Mouse (Mus musculus) lung, embryonic 16.5 days (tissue): ENCODE measurements at regions not wholly inside any gene's neighbourhood (a gene's known extent, or its start where the extent isn't known, plus 50 kb on each side); places are given as distances from the start of the nearest gene placed in this dataset.

Experiments used
- ATAC-seq: fragments of 200-750 bp; cut with Nextera tagmentation; 2 replicates; pipeline ENCODE4 v1.8.0; 2017; ENCODE audit warnings: low read depth, mild to moderate bottlenecking, moderate library complexity
- H3K27ac ChIP-seq: fragments of 300-500 bp; sonication (generic); 2 replicates; pipeline ENCODE4 v1.5.1; 2014; ENCODE audit warnings: mild to moderate bottlenecking, control low read depth, low read length
- H3K27me3 ChIP-seq: fragments of 300-500 bp; sonication (generic); 2 replicates; pipeline ENCODE4 v1.6.1; 2014; ENCODE audit warnings: low read depth, low read length, mixed read lengths; ENCODE audit not compliant: control insufficient read depth, insufficient read depth
- H3K36me3 ChIP-seq: fragments of 300-500 bp; sonication (generic); 2 replicates; pipeline ENCODE4 v1.6.1; 2014; ENCODE audit warnings: low read length; ENCODE audit not compliant: control insufficient read depth, insufficient read depth
- H3K4me1 ChIP-seq: fragments of 300-500 bp; sonication (generic); replicated peaks from 2 replicates; pipeline ENCODE4 v1.6.1; 2014; ENCODE audit warnings: low read length, mixed read lengths; ENCODE audit not compliant: control insufficient read depth, insufficient read depth
- H3K4me2 ChIP-seq: fragments of 300-500 bp; sonication (generic); 2 replicates; pipeline ENCODE4 v1.6.1; 2014; ENCODE audit warnings: low read depth, low read length, control low read depth
- H3K4me3 ChIP-seq: fragments of 300-500 bp; sonication (generic); 2 replicates; pipeline ENCODE4 v1.5.1; 2014; ENCODE audit warnings: mild to moderate bottlenecking, low read length, control low read depth
- H3K9ac ChIP-seq: fragments of 300-500 bp; sonication (generic); 2 replicates; pipeline ENCODE4 v1.6.1; 2014; ENCODE audit warnings: low read length, control low read depth
- H3K9me3 ChIP-seq: fragments of 300-500 bp; sonication (generic); 2 replicates; pipeline ENCODE4 v1.6.1; 2016; ENCODE audit warnings: low read length; ENCODE audit not compliant: control insufficient read depth
- WGBS: fragments of 180-500 bp; shearing (Covaris S2); extraction: QIAGEN DNeasy Blood & Tissue Kit; methylation state at CpG from one replicate; pipeline ENCODE4 v1.1.7; 2014; 5-methylcytosine and 5-hydroxymethylcytosine counted together

DNA sequence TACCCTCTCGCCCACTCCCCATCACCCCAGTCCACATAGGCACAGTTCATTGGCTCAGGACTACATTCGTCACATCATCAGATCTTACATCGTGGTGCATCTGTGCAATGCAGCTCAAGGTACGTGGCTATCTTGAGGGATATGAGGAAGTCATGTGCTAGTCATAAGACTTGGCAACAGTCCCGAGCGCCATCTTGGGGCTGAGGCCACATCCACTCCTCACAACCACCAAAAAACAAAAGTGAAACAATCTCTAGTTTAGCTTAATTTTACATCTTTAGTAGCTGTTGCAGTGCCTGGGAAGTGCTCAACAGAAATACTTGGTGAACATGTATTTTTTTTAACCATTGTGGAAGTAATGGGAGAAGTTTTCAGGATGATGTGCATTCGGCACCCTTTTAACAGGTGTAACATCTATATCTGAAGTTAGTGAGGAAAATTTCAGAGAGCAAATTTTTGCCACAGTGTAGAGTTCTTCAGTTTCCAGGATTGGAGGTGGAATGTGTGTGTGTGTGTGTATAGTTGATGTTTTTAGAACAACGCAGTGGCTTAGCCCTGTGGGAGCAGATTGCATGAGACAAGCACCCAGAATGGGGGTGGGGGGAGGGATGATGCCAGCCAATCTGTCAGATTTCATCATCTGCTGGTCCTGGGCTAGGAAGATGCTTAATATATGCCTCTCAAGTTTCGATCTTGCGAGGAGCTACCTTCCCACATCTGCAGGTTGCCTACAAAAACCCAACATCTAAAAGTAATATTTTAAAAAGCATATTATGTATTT is 716.4 kb upstream of the 4930444P10Rik start:
- no peak overlapping the region for H3K27ac ChIP-seq
- no peak for ATAC-seq
- 86% methylated on average over 10 of the region's 10 CpGs for WGBS
- H3K36me3 ChIP-seq: no peaks in the 10 kb centered on the region
- no peak overlapping the region for H3K9ac ChIP-seq
- H3K4me1 ChIP-seq: no peaks in the 10 kb centered on the region
- H3K9me3 ChIP-seq: no peaks in the 10 kb centered on the region
- H3K27me3 ChIP-seq: no peaks in the 10 kb centered on the region
- no peak overlapping the region for H3K4me3 ChIP-seq
- H3K4me2 ChIP-seq: no peak overlapping the region

DNA sequence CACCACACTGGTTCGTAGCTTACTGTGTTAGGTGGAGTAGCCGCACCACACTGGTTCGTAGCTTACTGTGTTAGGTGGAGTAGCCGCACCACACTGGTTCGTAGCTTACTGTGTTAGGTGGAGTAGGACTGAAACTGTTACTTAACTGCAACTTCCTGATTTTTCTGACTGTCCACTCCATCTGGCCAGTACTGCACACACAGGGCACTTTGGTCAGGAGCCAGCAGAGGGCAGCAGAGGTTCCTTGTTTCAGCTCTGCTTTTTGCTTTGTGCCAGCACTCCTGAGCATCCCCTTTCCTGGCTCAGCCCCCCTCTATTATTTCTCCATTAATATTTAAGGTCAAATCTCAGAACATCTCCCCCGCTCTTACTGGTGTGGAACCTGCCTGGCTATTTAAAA is 705.2 kb upstream of the 4930444P10Rik start:
- no peak overlapping the region for H3K4me2 ChIP-seq
- H3K27me3 ChIP-seq: no peaks in the 10 kb centered on the region
- WGBS: 63% methylated on average over 6 of the region's 6 CpGs
- no peak overlapping the region for H3K9ac ChIP-seq
- peak; percentile 56 for ATAC-seq
- H3K4me3 ChIP-seq: no peak overlapping the region
- H3K27ac ChIP-seq: no peak overlapping the region
- no peaks in the 10 kb centered on the region for H3K4me1 ChIP-seq
- H3K36me3 ChIP-seq: no peaks in the 10 kb centered on the region
- no peaks in the 10 kb centered on the region for H3K9me3 ChIP-seq

DNA sequence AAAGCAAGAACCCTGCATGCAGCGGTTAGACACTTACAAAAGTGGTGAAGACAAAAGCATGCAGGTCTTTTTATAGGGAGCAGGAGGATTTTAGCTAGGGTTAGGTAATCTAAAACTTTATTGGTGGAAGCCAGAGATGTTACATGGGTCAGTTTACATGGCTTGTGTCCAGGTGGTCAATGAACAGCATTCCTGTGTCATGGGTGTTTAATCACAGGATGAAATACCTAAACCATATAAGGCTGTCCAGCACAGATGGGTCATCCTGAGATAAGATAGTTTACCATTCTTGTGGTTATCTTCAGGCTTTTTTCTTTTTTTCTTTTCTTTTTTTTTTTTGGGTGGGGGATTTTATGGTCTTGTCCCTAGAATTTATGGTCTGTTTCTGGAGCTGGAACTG is 703.3 kb upstream of the 4930444P10Rik start:
- no peak overlapping the region for H3K4me2 ChIP-seq
- 69% methylated on average over 1 of the region's 1 CpGs for WGBS

DNA sequence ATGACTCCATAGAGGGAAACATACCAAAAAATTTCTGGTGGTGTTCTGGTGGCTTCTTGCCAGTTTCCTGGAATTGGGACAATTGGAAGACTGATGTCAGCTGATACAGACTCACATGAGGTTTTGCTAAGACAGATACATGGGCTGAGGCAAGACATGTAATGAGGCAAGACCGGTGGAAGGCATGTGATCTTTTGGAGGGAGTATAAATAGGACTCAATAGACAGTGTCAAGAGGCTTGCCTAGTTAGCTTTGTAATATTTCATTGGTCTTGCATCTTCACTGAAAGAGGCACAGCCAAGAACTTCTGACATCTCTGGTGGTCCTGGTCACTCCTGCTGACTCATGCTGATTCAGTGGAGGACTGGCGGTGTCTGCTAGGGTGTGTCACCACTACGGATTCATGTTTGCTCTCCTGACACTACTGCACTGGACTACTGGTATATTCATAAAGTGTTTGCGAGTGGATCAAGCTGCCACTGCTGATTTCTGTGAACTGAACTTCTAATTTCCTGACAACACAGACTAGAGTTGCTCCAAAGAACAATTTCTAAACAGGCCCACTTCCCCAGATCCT is 697.7 kb upstream of the 4930444P10Rik start:
- H3K4me2 ChIP-seq: no peak overlapping the region
- no peak overlapping the region for H3K9ac ChIP-seq
- no peak overlapping the region for H3K27ac ChIP-seq
- H3K36me3 ChIP-seq: no peaks in the 10 kb centered on the region
- no peak for ATAC-seq
- H3K9me3 ChIP-seq: no peaks in the 10 kb centered on the region
- 70% methylated on average over 4 of the region's 4 CpGs for WGBS
- H3K4me3 ChIP-seq: no peak overlapping the region
- H3K4me1 ChIP-seq: no peaks in the 10 kb centered on the region
- H3K27me3 ChIP-seq: no peaks in the 10 kb centered on the region

More for the DNA sequence above, 703.3 kb upstream of the 4930444P10Rik start:
- no peak for ATAC-seq
- Histone ChIP-seq H3K4me3 (no peak overlapping the region), H3K27ac (no peak overlapping the region), H3K4me1 (no peaks in the 10 kb centered on the region), H3K36me3 (no peaks in the 10 kb centered on the region), H3K27me3 (no peaks in the 10 kb centered on the region), H3K9ac (no peak overlapping the region), H3K9me3 (no peaks in the 10 kb centered on the region)

DNA sequence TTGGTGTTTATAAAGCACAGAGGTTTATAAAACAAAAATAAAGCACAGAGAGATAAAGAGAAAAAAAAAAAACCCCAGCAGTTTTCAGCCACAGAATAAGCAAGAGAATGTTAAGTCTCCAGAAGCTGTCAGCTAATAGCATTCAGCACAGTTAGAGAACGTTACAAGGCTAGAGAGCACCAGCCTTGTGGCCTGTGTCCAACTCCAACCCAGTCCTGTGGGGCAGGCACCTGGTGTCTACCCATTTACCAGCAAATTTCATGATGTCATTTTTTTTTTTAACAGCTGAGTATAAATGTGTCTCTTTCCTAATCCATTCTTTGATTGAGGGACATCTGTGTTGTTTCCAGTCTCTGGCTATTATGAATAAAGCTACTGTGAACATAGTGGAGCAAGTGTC is 686.7 kb upstream of the 4930444P10Rik start:
- Histone ChIP-seq H3K9ac (no peak overlapping the region), H3K9me3 (no peaks in the 10 kb centered on the region), H3K4me3 (no peak overlapping the region), H3K4me1 (no peaks in the 10 kb centered on the region), H3K27ac (no peak overlapping the region), H3K4me2 (no peak overlapping the region), H3K27me3 (no peaks in the 10 kb centered on the region), H3K36me3 (no peaks in the 10 kb centered on the region)
- ATAC-seq: no peak
- WGBS: 54% methylated on average over 1 of the region's 1 CpGs

DNA sequence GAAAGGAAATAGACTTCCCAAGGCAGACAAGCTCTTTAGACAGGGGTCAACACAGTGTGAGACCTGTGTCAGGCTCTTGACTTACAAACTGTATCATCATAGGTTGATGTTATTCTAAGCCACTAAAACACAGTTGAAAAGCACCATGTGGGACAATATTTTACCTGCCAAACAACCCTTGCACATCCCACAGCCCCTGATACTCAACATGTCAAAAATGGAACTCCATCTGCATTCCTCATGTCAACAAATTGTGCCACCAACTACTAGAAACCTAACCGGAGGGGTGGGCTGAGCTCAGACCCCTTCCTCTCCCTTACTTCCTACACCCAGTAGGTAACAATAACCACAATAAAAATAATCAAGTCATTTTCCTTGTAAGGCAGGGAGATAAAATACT is 667.8 kb upstream of the 4930444P10Rik start:
- no peaks in the 10 kb centered on the region for H3K4me1 ChIP-seq
- H3K9me3 ChIP-seq: no peaks in the 10 kb centered on the region
- WGBS: 78% methylated on average over 1 of the region's 1 CpGs
- no peak overlapping the region for H3K27ac ChIP-seq
- no peaks in the 10 kb centered on the region for H3K36me3 ChIP-seq
- no peak overlapping the region for H3K4me2 ChIP-seq
- H3K9ac ChIP-seq: no peak overlapping the region
- H3K4me3 ChIP-seq: no peak overlapping the region
- ATAC-seq: no peak
- no peaks in the 10 kb centered on the region for H3K27me3 ChIP-seq
